Mouse (Mus musculus): ENCODE data around the gene Spns2.

DNA sequence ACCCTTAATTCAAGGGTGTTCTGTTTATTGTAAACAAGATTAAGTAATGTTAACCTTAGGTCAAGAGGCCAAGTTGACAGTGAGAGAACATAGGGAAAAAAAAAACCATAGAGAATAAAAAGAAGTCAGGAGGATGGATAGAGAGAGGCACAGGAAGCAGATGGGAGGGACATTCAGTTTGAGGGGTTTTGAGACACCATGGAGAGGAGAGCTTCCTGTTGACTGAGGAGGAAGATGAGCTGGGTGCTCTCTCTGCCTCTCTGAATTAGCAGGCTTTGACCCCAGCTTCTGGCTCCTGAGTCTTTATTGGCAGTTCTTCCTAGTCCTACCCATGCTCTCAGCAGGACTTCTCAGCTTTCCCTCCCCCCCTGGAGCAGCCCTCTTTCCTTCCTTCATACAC lies 64.5 kb downstream of the Spns2 start:
- TF ChIP-seq CTCF (IDR thresholded peaks at IDR 0.05) (no peak), EP300 (IDR thresholded peaks at IDR 0.05) (no peak)

Measured in lung, postnatal 0 days (tissue).